Mouse (Mus musculus) spleen, adult 2 months (tissue): ENCODE measurements around the gene Slc17a1.

Source experiments
- CTCF ChIP-seq: fragments of 200-500 bp; IDR thresholded peaks from 2 replicates; pipeline ENCODE4 v1.5.1; 2011; ENCODE audit warnings: mild to moderate bottlenecking, inconsistent platforms; ENCODE audit not compliant: insufficient read depth, insufficient read length, insufficient replicate concordance; ENCODE audit errors: extremely low read depth
- POLR2A ChIP-seq: fragments of 200-500 bp; IDR thresholded peaks from 2 replicates; pipeline ENCODE4 v1.6.1; 2011; ENCODE audit warnings: low read depth, low read length, inconsistent platforms

GRCm38 (mm10) chr13:23861815-23862214 is 5.7 kb upstream of the Slc17a1 start:
- TF ChIP-seq CTCF (no peak), POLR2A (no peak)
